Mouse (Mus musculus): ENCODE results near the gene Mta1.

The Mta1 gene

GRCm38 (mm10) chr12:113157002-113157401 lies 58.9 kb downstream of the Mta1 start:
- Histone ChIP-seq H3K36me3 (ENCODE audit: insufficient read depth, low read length) (peaks cover 54% of the 10 kb centered on the region), H3K9me3 (ENCODE audit: low read length) (no peaks in the 10 kb centered on the region), H3K4me1 (replicated peaks; ENCODE audit: low read depth, low read length) (peaks cover 80% of the 10 kb centered on the region), H3K27me3 (ENCODE audit: insufficient read depth, low read length) (peaks cover 12% of the 10 kb centered on the region), H3K4me3 (replicated peaks; ENCODE audit: low read length) (peak overlapping the region; percentile 88)
- TF ChIP-seq POU5F1 (IDR thresholded peaks at IDR 0.05; ENCODE audit: borderline replicate concordance, low read length) (no peak), NANOG (IDR thresholded peaks at IDR 0.05; ENCODE audit: borderline replicate concordance, low read length) (no peak), CTCF (conservative IDR thresholded peaks at IDR 0.05; ENCODE audit: low read length) (no peak)

GRCm38 (mm10) chr12:113157521-113157920 lies 59.4 kb downstream of the Mta1 start:
- Histone ChIP-seq H3K36me3 (ENCODE audit: insufficient read depth, low read length) (peaks cover 59% of the 10 kb centered on the region), H3K9me3 (ENCODE audit: low read length) (no peaks in the 10 kb centered on the region), H3K4me3 (replicated peaks; ENCODE audit: low read length) (peak overlapping the region; percentile 88), H3K4me1 (replicated peaks; ENCODE audit: low read depth, low read length) (peaks cover 79% of the 10 kb centered on the region), H3K27me3 (ENCODE audit: insufficient read depth, low read length) (peaks cover 10% of the 10 kb centered on the region)
- TF ChIP-seq POU5F1 (IDR thresholded peaks at IDR 0.05; ENCODE audit: borderline replicate concordance, low read length), result no peak
- TF ChIP-seq NANOG (IDR thresholded peaks at IDR 0.05; ENCODE audit: borderline replicate concordance, low read length), result no peak
- TF ChIP-seq CTCF (conservative IDR thresholded peaks at IDR 0.05; ENCODE audit: low read length), result no peak

GRCm38 (mm10) chr12:113157971-113158370 lies 59.9 kb downstream of the Mta1 start:
- H3K4me1 ChIP-seq (replicated peaks; ENCODE audit: low read depth, low read length), result peaks cover 79% of the 10 kb centered on the region
- H3K36me3 ChIP-seq (ENCODE audit: insufficient read depth, low read length), result peaks cover 63% of the 10 kb centered on the region
- peak overlapping the region; percentile 88; the same call in 1 of the 2 replicates for H3K4me3 ChIP-seq (replicated peaks; ENCODE audit: low read length)
- no peak for TF ChIP-seq POU5F1 (IDR thresholded peaks at IDR 0.05; ENCODE audit: borderline replicate concordance, low read length)
- TF ChIP-seq NANOG (IDR thresholded peaks at IDR 0.05; ENCODE audit: borderline replicate concordance, low read length), result no peak
- TF ChIP-seq CTCF (conservative IDR thresholded peaks at IDR 0.05; ENCODE audit: low read length), result no peak
- no peaks in the 10 kb centered on the region for H3K9me3 ChIP-seq (ENCODE audit: low read length)
- peaks cover 10% of the 10 kb centered on the region for H3K27me3 ChIP-seq (ENCODE audit: insufficient read depth, low read length)

- TF ChIP-seq NANOG (IDR thresholded peaks at IDR 0.05; ENCODE audit: borderline replicate concordance, low read length), result no peak
- no peak for TF ChIP-seq CTCF (conservative IDR thresholded peaks at IDR 0.05; ENCODE audit: low read length)
- TF ChIP-seq POU5F1 (IDR thresholded peaks at IDR 0.05; ENCODE audit: borderline replicate concordance, low read length), result no peak
- Histone ChIP-seq H3K27me3 (ENCODE audit: insufficient read depth, low read length) (no peaks in the 10 kb centered on the region), H3K4me1 (replicated peaks; ENCODE audit: low read depth, low read length) (peaks cover 60% of the 10 kb centered on the region), H3K4me3 (replicated peaks; ENCODE audit: low read length) (no peak overlapping the region), H3K36me3 (ENCODE audit: insufficient read depth, low read length) (peaks cover 57% of the 10 kb centered on the region), H3K9me3 (ENCODE audit: low read length) (no peaks in the 10 kb centered on the region)
Measured at GRCm38 (mm10) chr12:113163561-113164006, 65.5 kb downstream of the Mta1 start.

- no peak overlapping the region for H3K4me3 ChIP-seq (replicated peaks; ENCODE audit: low read length)
- peaks cover 19% of the 10 kb centered on the region for H3K36me3 ChIP-seq (ENCODE audit: insufficient read depth, low read length)
- TF ChIP-seq CTCF (conservative IDR thresholded peaks at IDR 0.05; ENCODE audit: low read length) (no peak), POU5F1 (IDR thresholded peaks at IDR 0.05; ENCODE audit: borderline replicate concordance, low read length) (no peak), NANOG (IDR thresholded peaks at IDR 0.05; ENCODE audit: borderline replicate concordance, low read length) (no peak)
- H3K27me3 ChIP-seq (ENCODE audit: insufficient read depth, low read length), result no peaks in the 10 kb centered on the region
- peaks cover 23% of the 10 kb centered on the region for H3K4me1 ChIP-seq (replicated peaks; ENCODE audit: low read depth, low read length)
- H3K9me3 ChIP-seq (ENCODE audit: low read length), result no peaks in the 10 kb centered on the region
Measured at GRCm38 (mm10) chr12:113168031-113168536, 70.0 kb downstream of the Mta1 start.

GRCm38 (mm10) chr12:113176960-113177725 lies 79.1 kb downstream of the Mta1 start:
- Histone ChIP-seq H3K4me3 (replicated peaks; ENCODE audit: low read length) (no peak overlapping the region), H3K36me3 (ENCODE audit: insufficient read depth, low read length) (no peaks in the 10 kb centered on the region), H3K4me1 (replicated peaks; ENCODE audit: low read depth, low read length) (peaks cover 14% of the 10 kb centered on the region), H3K27me3 (ENCODE audit: insufficient read depth, low read length) (no peaks in the 10 kb centered on the region; the same call in 1 of the 2 replicates), H3K9me3 (ENCODE audit: low read length) (no peaks in the 10 kb centered on the region)
- no peak for TF ChIP-seq CTCF (conservative IDR thresholded peaks at IDR 0.05; ENCODE audit: low read length)
- TF ChIP-seq NANOG (IDR thresholded peaks at IDR 0.05; ENCODE audit: borderline replicate concordance, low read length), result no peak
- no peak for TF ChIP-seq POU5F1 (IDR thresholded peaks at IDR 0.05; ENCODE audit: borderline replicate concordance, low read length)

- Histone ChIP-seq H3K36me3 (ENCODE audit: insufficient read depth, low read length) (no peaks in the 10 kb centered on the region), H3K4me1 (replicated peaks; ENCODE audit: low read depth, low read length) (peaks cover 21% of the 10 kb centered on the region), H3K9me3 (ENCODE audit: low read length) (no peaks in the 10 kb centered on the region), H3K4me3 (replicated peaks; ENCODE audit: low read length) (no peak overlapping the region), H3K27me3 (ENCODE audit: insufficient read depth, low read length) (peaks cover 16% of the 10 kb centered on the region)
- TF ChIP-seq NANOG (IDR thresholded peaks at IDR 0.05; ENCODE audit: borderline replicate concordance, low read length), result no peak
- no peak for TF ChIP-seq POU5F1 (IDR thresholded peaks at IDR 0.05; ENCODE audit: borderline replicate concordance, low read length)
- no peak for TF ChIP-seq CTCF (conservative IDR thresholded peaks at IDR 0.05; ENCODE audit: low read length)
Measured at GRCm38 (mm10) chr12:113181020-113181419, 82.9 kb downstream of the Mta1 start.

- Histone ChIP-seq H3K4me3 (replicated peaks; ENCODE audit: low read length) (peak overlapping the region; percentile 87; the same call in 1 of the 2 replicates), H3K9me3 (ENCODE audit: low read length) (no peaks in the 10 kb centered on the region), H3K36me3 (ENCODE audit: insufficient read depth, low read length) (peaks cover 9% of the 10 kb centered on the region), H3K27me3 (ENCODE audit: insufficient read depth, low read length) (peaks cover 55% of the 10 kb centered on the region), H3K4me1 (replicated peaks; ENCODE audit: low read depth, low read length) (peaks cover 31% of the 10 kb centered on the region)
- TF ChIP-seq NANOG (IDR thresholded peaks at IDR 0.05; ENCODE audit: borderline replicate concordance, low read length) (no peak), CTCF (conservative IDR thresholded peaks at IDR 0.05; ENCODE audit: low read length) (no peak)
Measured at GRCm38 (mm10) chr12:113184945-113185344, 86.9 kb downstream of the Mta1 start.
